Mouse (Mus musculus) R1 (cell line): ENCODE measurements at regions not wholly inside any gene's neighbourhood (a gene's known extent, or its start where the extent isn't known, plus 50 kb on each side); places are given as distances from the start of the nearest gene placed in this dataset.

Source experiments
- DNase-seq: peaks from one replicate; pipeline ENCODE4 v3.0.0-alpha.2; 2018; ENCODE audit warnings: low read depth, low spot score

- no peak for DNase-seq
Measured at GRCm38 (mm10) chr15:60632789-60633456, 220.7 kb downstream of the Fam84b start.

- DNase-seq: no peak
Measured at GRCm38 (mm10) chr15:60630756-60631402, 222.7 kb downstream of the Fam84b start.

GRCm38 (mm10) chr15:60618801-60619200 lies 234.8 kb downstream of the Fam84b start:
- no peak for DNase-seq

GRCm38 (mm10) chr15:60617371-60617770 lies 236.2 kb downstream of the Fam84b start:
- DNase-seq: no peak

GRCm38 (mm10) chr15:60601885-60602284 lies 251.7 kb downstream of the Fam84b start:
- DNase-seq: no peak

- no peak for DNase-seq
Measured at GRCm38 (mm10) chr15:60577084-60577483, 276.5 kb downstream of the Fam84b start.

- DNase-seq: no peak
Measured at GRCm38 (mm10) chr15:60566267-60566666, 287.3 kb downstream of the Fam84b start.

GRCm38 (mm10) chr15:60565017-60565416 lies 288.6 kb downstream of the Fam84b start:
- DNase-seq: no peak

- no peak for DNase-seq
Measured at GRCm38 (mm10) chr15:60560641-60561040, 292.9 kb downstream of the Fam84b start.

GRCm38 (mm10) chr15:60555691-60556090 lies 297.9 kb downstream of the Fam84b start:
- DNase-seq: peak; percentile 76

- DNase-seq: peak; percentile 84
Measured at GRCm38 (mm10) chr15:60554587-60554986, 299.0 kb downstream of the Fam84b start.

GRCm38 (mm10) chr15:60548045-60548444 lies 305.5 kb downstream of the Fam84b start:
- DNase-seq: no peak

- DNase-seq: no peak
Measured at GRCm38 (mm10) chr15:60537191-60537590, 316.4 kb downstream of the Fam84b start.

GRCm38 (mm10) chr15:60534701-60535100 lies 318.9 kb downstream of the Fam84b start:
- DNase-seq: no peak

- no peak for DNase-seq
Measured at GRCm38 (mm10) chr15:60516810-60517209, 336.8 kb downstream of the Fam84b start.

- peak; percentile 2 for DNase-seq
Measured at GRCm38 (mm10) chr15:60476755-60477310, 376.7 kb downstream of the Fam84b start.

GRCm38 (mm10) chr15:60475086-60475485 lies 378.5 kb downstream of the Fam84b start:
- peak; percentile 79 for DNase-seq

GRCm38 (mm10) chr15:60431916-60432315 lies 415.5 kb upstream of the 4933412E24Rik start:
- no peak for DNase-seq

GRCm38 (mm10) chr15:60419081-60419480 lies 402.7 kb upstream of the 4933412E24Rik start:
- no peak for DNase-seq

GRCm38 (mm10) chr15:60392267-60392666 lies 375.9 kb upstream of the 4933412E24Rik start:
- no peak for DNase-seq

GRCm38 (mm10) chr15:60390336-60390735 lies 373.9 kb upstream of the 4933412E24Rik start:
- DNase-seq: no peak

GRCm38 (mm10) chr15:60387962-60388361 lies 371.5 kb upstream of the 4933412E24Rik start:
- no peak for DNase-seq
